Mouse (Mus musculus): ENCODE measurements around the gene Txk. TPM values are rescaled to one million over a fixed set of nuclear protein-coding genes. Genes with fewer than 3 reads are reported as not detected.

Gene Txk
- polyA plus RNA-seq, 1 experiment from 2014 or later: 0.10 TPM

GRCm38 (mm10) chr5:72769841-72770240 is 17.3 kb upstream of the Txk start:
- ATAC-seq (ENCODE audit: low FRiP score): no peak
- no peaks in the 10 kb centered on the region for H3K27me3 ChIP-seq
- no peaks in the 10 kb centered on the region for H3K36me3 ChIP-seq
- WGBS: 82% methylated on average over 6 of the region's 6 CpGs
- no peak overlapping the region for H3K9ac ChIP-seq
- H3K4me3 ChIP-seq: no peak overlapping the region
- no peaks in the 10 kb centered on the region for H3K4me1 ChIP-seq (replicated peaks)
- H3K27ac ChIP-seq: no peak overlapping the region
- no peaks in the 10 kb centered on the region for H3K9me3 ChIP-seq
- H3K4me2 ChIP-seq: no peak overlapping the region

DNA sequence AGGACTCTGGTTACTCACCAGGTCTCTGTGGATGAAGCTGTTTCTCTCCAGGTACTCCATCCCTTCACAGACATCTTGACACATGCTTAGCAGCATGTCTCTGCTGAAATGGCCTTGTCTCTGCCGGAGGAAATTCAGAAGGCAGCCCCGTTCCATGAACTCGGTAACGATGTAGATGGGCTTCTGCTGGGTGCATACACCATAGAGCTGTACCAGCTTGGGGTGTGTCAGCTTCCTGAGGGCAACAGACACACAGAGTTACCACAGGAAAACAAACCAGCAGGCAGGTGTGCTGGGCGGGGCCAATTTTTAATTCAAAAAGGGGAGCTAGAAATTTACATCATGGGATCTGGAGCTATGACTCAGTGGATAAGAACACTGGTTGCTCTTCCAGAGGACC is 11.0 kb upstream of the Txk start:
- Histone ChIP-seq H3K27ac (no peak overlapping the region), H3K4me1 (replicated peaks) (no peaks in the 10 kb centered on the region; the same call in 1 of the 2 replicates), H3K9me3 (no peaks in the 10 kb centered on the region), H3K9ac (no peak overlapping the region), H3K4me2 (no peak overlapping the region), H3K27me3 (no peaks in the 10 kb centered on the region), H3K4me3 (no peak overlapping the region), H3K36me3 (0 out of 2 replicates have a peak, but pooled peaks cover 3% of the 10 kb centered on the region)
- WGBS: 92% methylated on average over 5 of the region's 5 CpGs
- no peak for ATAC-seq (ENCODE audit: low FRiP score)

GRCm38 (mm10) chr5:72763025-72763424 is 10.4 kb upstream of the Txk start:
- WGBS: 66% methylated on average over 3 of the region's 3 CpGs
- ATAC-seq (ENCODE audit: low FRiP score): no peak
- 0 out of 2 replicates have a peak, but pooled peaks cover 3% of the 10 kb centered on the region for H3K36me3 ChIP-seq

GRCm38 (mm10) chr5:72761758-72762157 is 9.2 kb upstream of the Txk start:
- H3K9ac ChIP-seq: no peak overlapping the region
- no peak overlapping the region for H3K4me3 ChIP-seq
- H3K36me3 ChIP-seq: 0 out of 2 replicates have a peak, but pooled peaks cover 3% of the 10 kb centered on the region
- no peaks in the 10 kb centered on the region for H3K27me3 ChIP-seq
- no peak overlapping the region for H3K27ac ChIP-seq
- H3K4me1 ChIP-seq (replicated peaks): no peaks in the 10 kb centered on the region; the same call in 1 of the 2 replicates
- no peak for ATAC-seq (ENCODE audit: low FRiP score)
- no peak overlapping the region for H3K4me2 ChIP-seq
- H3K9me3 ChIP-seq: no peaks in the 10 kb centered on the region
- 37% methylated on average over 5 of the region's 5 CpGs for WGBS

More at GRCm38 (mm10) chr5:72763025-72763424, 10.4 kb upstream of the Txk start:
- no peak overlapping the region for H3K9ac ChIP-seq
- H3K4me2 ChIP-seq: no peak overlapping the region
- H3K4me3 ChIP-seq: no peak overlapping the region
- no peak overlapping the region for H3K27ac ChIP-seq
- H3K27me3 ChIP-seq: no peaks in the 10 kb centered on the region
- H3K9me3 ChIP-seq: no peaks in the 10 kb centered on the region
- H3K4me1 ChIP-seq (replicated peaks): no peaks in the 10 kb centered on the region; the same call in 1 of the 2 replicates

DNA sequence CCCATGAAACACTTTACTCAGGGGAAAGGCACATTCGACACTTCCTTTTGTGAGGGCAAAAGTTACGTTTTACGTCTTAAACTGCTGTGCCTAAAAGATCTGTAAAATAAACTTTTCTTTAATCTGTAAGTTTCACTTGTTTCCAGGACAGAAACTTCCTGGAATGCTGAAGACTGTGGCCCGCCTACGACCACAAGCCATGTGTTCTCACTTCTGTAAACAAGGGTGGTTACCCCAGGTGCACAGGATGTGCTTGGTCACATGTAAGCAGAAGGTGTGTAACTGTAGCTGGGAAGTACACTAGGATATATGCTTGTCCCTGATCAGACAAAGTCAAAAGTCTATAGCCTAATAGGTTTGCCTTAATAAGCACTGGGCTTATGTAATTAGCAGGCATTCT is 8.7 kb upstream of the Txk start:
- H3K36me3 ChIP-seq: 0 out of 2 replicates have a peak, but pooled peaks cover 3% of the 10 kb centered on the region
- no peak overlapping the region for H3K27ac ChIP-seq
- H3K4me1 ChIP-seq (replicated peaks): no peaks in the 10 kb centered on the region; the same call in 1 of the 2 replicates
- no peaks in the 10 kb centered on the region for H3K9me3 ChIP-seq
- H3K9ac ChIP-seq: no peak overlapping the region
- 86% methylated on average over 5 of the region's 5 CpGs for WGBS
- no peak overlapping the region for H3K4me3 ChIP-seq
- H3K27me3 ChIP-seq: no peaks in the 10 kb centered on the region
- H3K4me2 ChIP-seq: no peak overlapping the region
- ATAC-seq (ENCODE audit: low FRiP score): no peak

DNA sequence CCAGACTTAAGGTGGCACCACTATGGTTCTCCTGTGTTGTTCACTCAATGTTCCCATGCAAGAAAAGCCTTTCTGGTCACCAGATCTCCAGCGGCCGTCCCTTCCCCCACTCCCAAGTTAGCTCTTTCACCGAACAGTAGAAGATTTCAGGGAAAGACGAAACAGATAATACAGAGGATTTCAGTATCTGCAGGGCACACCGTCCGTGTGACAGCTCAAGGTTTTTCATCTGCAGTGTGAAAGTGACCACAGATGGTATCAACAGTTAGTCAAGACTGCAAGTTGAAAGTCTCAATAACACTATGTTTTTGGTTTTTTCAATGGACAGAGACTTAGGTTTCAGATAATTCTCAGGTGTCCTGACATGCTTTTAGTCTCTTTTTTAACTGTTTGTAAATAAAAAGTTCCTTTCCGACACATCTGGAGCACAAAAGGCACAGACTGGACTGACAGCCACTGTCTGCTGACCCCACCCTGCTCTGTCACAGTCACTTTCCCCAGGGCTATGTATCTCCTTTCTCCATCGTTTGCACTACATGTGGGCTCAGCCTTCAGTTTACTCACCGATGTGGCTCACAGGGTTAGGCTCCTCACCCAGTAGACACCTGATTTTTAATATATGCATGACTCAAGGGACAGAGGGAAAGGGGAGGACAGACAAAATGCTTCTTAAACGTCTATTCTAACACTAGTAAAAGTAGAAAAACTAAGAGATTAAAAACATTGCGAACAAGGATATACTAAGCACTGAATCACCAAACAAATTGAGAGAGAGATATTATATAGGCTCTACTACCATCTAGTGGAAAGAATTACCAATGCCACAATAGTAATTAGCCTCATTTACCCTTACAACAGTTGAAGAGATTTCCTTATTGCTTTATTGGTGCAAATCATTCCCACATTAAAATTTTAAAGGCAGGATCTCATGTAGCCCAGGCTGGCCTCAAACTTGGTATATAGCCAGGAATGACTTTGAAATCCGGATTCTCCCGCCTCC is 6.6 kb upstream of the Txk start:
- Histone ChIP-seq H3K4me1 (replicated peaks) (no peaks in the 10 kb centered on the region; the same call in 1 of the 2 replicates), H3K36me3 (0 out of 2 replicates have a peak, but pooled peaks cover 3% of the 10 kb centered on the region), H3K9ac (no peak overlapping the region), H3K9me3 (no peaks in the 10 kb centered on the region), H3K27ac (no peak overlapping the region), H3K4me2 (no peak overlapping the region), H3K4me3 (no peak overlapping the region), H3K27me3 (no peaks in the 10 kb centered on the region)
- peak; percentile 41; the same call in 1 of the 2 replicates for ATAC-seq (ENCODE audit: low FRiP score)
- 80% methylated on average over 13 of the region's 13 CpGs for WGBS

- H3K4me3 ChIP-seq: no peak overlapping the region
- H3K36me3 ChIP-seq: no peaks in the 10 kb centered on the region
- 62% methylated on average over 18 of the region's 18 CpGs for WGBS
- H3K27ac ChIP-seq: no peak overlapping the region
- no peak overlapping the region for H3K4me2 ChIP-seq
- H3K27me3 ChIP-seq: no peaks in the 10 kb centered on the region
- peak; percentile 62; the same call in 1 of the 2 replicates for ATAC-seq (ENCODE audit: low FRiP score)
- no peaks in the 10 kb centered on the region; the same call in 1 of the 2 replicates for H3K4me1 ChIP-seq (replicated peaks)
- H3K9ac ChIP-seq: no peak overlapping the region
- H3K9me3 ChIP-seq: no peaks in the 10 kb centered on the region
These were observed 4.7 kb upstream of the Txk start for GRCm38 (mm10) chr5:72757155-72757773.

- WGBS: 94% methylated on average over 8 of the region's 8 CpGs
- no peaks in the 10 kb centered on the region for H3K9me3 ChIP-seq
- H3K27ac ChIP-seq: no peak overlapping the region
- H3K36me3 ChIP-seq: no peaks in the 10 kb centered on the region
- H3K4me2 ChIP-seq: no peak overlapping the region
- no peak overlapping the region for H3K4me3 ChIP-seq
- H3K9ac ChIP-seq: no peak overlapping the region
- ATAC-seq (ENCODE audit: low FRiP score): no peak
- no peaks in the 10 kb centered on the region for H3K27me3 ChIP-seq
- H3K4me1 ChIP-seq (replicated peaks): 0 out of 2 replicates have a peak, but pooled peaks cover 4% of the 10 kb centered on the region
These were observed 3.4 kb upstream of the Txk start for GRCm38 (mm10) chr5:72755941-72756340.

GRCm38 (mm10) chr5:72755035-72755434 is 2.5 kb upstream of the Txk start:
- H3K4me1 ChIP-seq (replicated peaks): 0 out of 2 replicates have a peak, but pooled peaks cover 4% of the 10 kb centered on the region
- H3K27ac ChIP-seq: no peak overlapping the region
- no peaks in the 10 kb centered on the region for H3K27me3 ChIP-seq
- no peak overlapping the region for H3K4me2 ChIP-seq
- no peaks in the 10 kb centered on the region for H3K9me3 ChIP-seq
- no peak overlapping the region for H3K4me3 ChIP-seq
- ATAC-seq (ENCODE audit: low FRiP score): no peak
- no peaks in the 10 kb centered on the region for H3K36me3 ChIP-seq
- H3K9ac ChIP-seq: no peak overlapping the region
- WGBS: 89% methylated on average over 2 of the region's 2 CpGs

DNA sequence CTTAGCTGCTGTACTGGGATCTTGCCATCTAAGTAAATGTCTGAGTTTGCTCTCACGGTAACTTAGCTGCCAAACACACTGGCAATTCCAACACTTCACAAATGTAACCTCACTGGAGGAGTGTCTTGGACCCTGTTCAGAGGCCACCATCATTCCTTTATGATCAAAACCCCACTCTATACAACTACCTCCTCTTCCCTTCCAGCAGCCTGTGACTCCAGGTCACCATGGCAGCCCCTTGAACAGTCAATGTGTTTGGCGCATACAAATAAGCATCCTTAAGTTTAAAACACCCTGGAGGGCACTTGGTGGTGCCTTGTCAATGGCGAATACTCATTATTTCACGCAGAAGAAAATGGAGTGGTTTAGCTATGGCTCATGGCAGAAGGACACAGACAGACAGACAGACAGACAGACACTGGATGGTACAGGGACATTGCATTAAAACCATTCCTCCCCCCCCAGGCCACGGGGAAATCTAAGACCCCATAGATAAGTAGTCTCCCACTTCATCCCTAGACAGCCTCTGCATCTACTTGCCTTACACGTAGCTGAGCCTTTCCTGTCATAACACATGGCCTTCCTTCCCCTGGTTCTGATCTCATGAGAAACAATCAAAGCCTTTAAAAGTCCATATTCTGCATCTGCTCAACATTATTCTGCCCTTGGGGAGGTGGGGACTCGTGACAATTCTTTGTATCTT is 1.4 kb downstream of the Txk start:
- Histone ChIP-seq H3K9me3 (no peaks in the 10 kb centered on the region), H3K4me3 (no peak overlapping the region), H3K27me3 (no peaks in the 10 kb centered on the region), H3K36me3 (no peaks in the 10 kb centered on the region), H3K9ac (no peak overlapping the region), H3K4me2 (no peak overlapping the region), H3K4me1 (replicated peaks) (0 out of 2 replicates have a peak, but pooled peaks cover 4% of the 10 kb centered on the region), H3K27ac (no peak overlapping the region)
- peak; percentile 69 for ATAC-seq (ENCODE audit: low FRiP score)
- WGBS: 74% methylated on average over 7 of the region's 7 CpGs

GRCm38 (mm10) chr5:72750226-72750625 is 2.4 kb downstream of the Txk start:
- 0 out of 2 replicates have a peak, but pooled peaks have one; percentile 32 for ATAC-seq (ENCODE audit: low FRiP score)
- Histone ChIP-seq H3K4me1 (replicated peaks) (0 out of 2 replicates have a peak, but pooled peaks cover 4% of the 10 kb centered on the region), H3K9me3 (no peaks in the 10 kb centered on the region), H3K27me3 (no peaks in the 10 kb centered on the region), H3K9ac (no peak overlapping the region), H3K36me3 (no peaks in the 10 kb centered on the region), H3K27ac (no peak overlapping the region), H3K4me3 (no peak overlapping the region), H3K4me2 (no peak overlapping the region)
- 83% methylated on average over 5 of the region's 5 CpGs for WGBS

Data from hindbrain, embryonic 13.5 days (tissue).